Mouse (Mus musculus): ENCODE measurements around the gene Rapgef2. TPM values are rescaled to one million over a fixed set of nuclear protein-coding genes. Genes with fewer than 3 reads are reported as not detected.

Rapgef2 gene
- total RNA-seq, 2 experiments from 2014 or later: 34.9 to 35.6 TPM

Other genes starting within 250 kb of the Rapgef2 start
- gene Gm17359, start 50.1 kb upstream of the Rapgef2 start, total RNA-seq (2021): not detected